In genomic region chr10:129026018-129026662, GRCm38 (mm10) we compare ENCODE assay signal across 9 mouse cellular contexts. TPM values are rescaled to one million over a fixed set of nuclear protein-coding genes. Genes with fewer than 3 reads are reported as not detected.
DNase-seq lines count a peak whose midpoint lies in the region; ATAC-seq lines count a peak whose summit lies in the region.
"Had no signal": no experiment of that assay in that cellular context is flagged by ENCODE, and none has a peak within 500 bp of the region (broad histone marks: within the 10 kb centered on the region; RNA-seq: fewer than 3 reads in every experiment).

No protein-coding gene starts in this region.

- no peaks in the 10 kb centered on the region for H3K27me3 ChIP-seq in kidney, embryonic 14.5 days (ENCODE audit: control insufficient read depth, insufficient read depth, low read length)
- no peaks in the 10 kb centered on the region for H3K27me3 ChIP-seq in hindbrain, embryonic 15.5 days
- no peaks in the 10 kb centered on the region for H3K27me3 ChIP-seq in limb, embryonic 10.5 days (ENCODE audit: low read depth, poor library complexity, severe bottlenecking)
- H3K27me3 ChIP-seq: lung, embryonic 15.5 days had no signal

- no peak overlapping the region for H3K27ac ChIP-seq in kidney, embryonic 14.5 days (ENCODE audit: low read depth, low read length)
- H3K27ac ChIP-seq in hindbrain, embryonic 15.5 days (replicated peaks), result no peak overlapping the region
- no peak overlapping the region for H3K27ac ChIP-seq in limb, embryonic 10.5 days
- H3K27ac ChIP-seq: lung, embryonic 15.5 days had no signal

- H3K9me3 ChIP-seq in kidney, embryonic 14.5 days (ENCODE audit: control insufficient read depth, low read length), result no peaks in the 10 kb centered on the region
- H3K9me3 ChIP-seq in hindbrain, embryonic 15.5 days, result no peaks in the 10 kb centered on the region
- H3K9me3 ChIP-seq in limb, embryonic 10.5 days (replicated peaks), result no peaks in the 10 kb centered on the region
- H3K9me3 ChIP-seq: lung, embryonic 15.5 days had no signal

- H3K4me3 ChIP-seq in kidney, embryonic 14.5 days (ENCODE audit: low read length), result no peak overlapping the region
- H3K4me3 ChIP-seq in hindbrain, embryonic 15.5 days, result no peak overlapping the region
- no peak overlapping the region for H3K4me3 ChIP-seq in limb, embryonic 10.5 days
- H3K4me3 ChIP-seq: lung, embryonic 15.5 days had no signal

- no peak overlapping the region for H3K4me2 ChIP-seq in kidney, embryonic 14.5 days (replicated peaks; ENCODE audit: low read depth, low read length)
- H3K4me2 ChIP-seq in hindbrain, embryonic 15.5 days, result no peak overlapping the region
- H3K4me2 ChIP-seq: lung, embryonic 15.5 days had no signal

- 62% methylated on average over 3 of the region's 3 CpGs for WGBS in kidney, embryonic 14.5 days
- 61% methylated on average over 3 of the region's 3 CpGs for WGBS in hindbrain, embryonic 15.5 days
- WGBS in limb, embryonic 10.5 days, result 62% methylated on average over 3 of the region's 3 CpGs

- no peak overlapping the region for H3K9ac ChIP-seq in kidney, embryonic 14.5 days (ENCODE audit: low read depth, low read length)
- H3K9ac ChIP-seq in hindbrain, embryonic 15.5 days, result no peak overlapping the region
- H3K9ac ChIP-seq: lung, embryonic 15.5 days had no signal

- H3K4me1 ChIP-seq in kidney, embryonic 14.5 days (ENCODE audit: control insufficient read depth, insufficient read depth, low read length), result no peaks in the 10 kb centered on the region
- H3K4me1 ChIP-seq in hindbrain, embryonic 15.5 days (replicated peaks), result no peaks in the 10 kb centered on the region
- H3K4me1 ChIP-seq in limb, embryonic 10.5 days, result no peaks in the 10 kb centered on the region
- H3K4me1 ChIP-seq: lung, embryonic 15.5 days had no signal

- no peaks in the 10 kb centered on the region for H3K36me3 ChIP-seq in kidney, embryonic 14.5 days (ENCODE audit: control insufficient read depth, insufficient read depth, low read length)
- H3K36me3 ChIP-seq in hindbrain, embryonic 15.5 days, result no peaks in the 10 kb centered on the region
- no peaks in the 10 kb centered on the region for H3K36me3 ChIP-seq in limb, embryonic 10.5 days
- H3K36me3 ChIP-seq: lung, embryonic 15.5 days had no signal

- no peak for ATAC-seq in kidney, embryonic 14.5 days (ENCODE audit: low FRiP score, low TSS enrichment)
- peak; percentile 84; the same call in 1 of the 2 replicates for ATAC-seq in hindbrain, embryonic 15.5 days (ENCODE audit: low FRiP score, low read depth)

- intact Hi-C loops in heart, postnatal 25 days (cut with DNase I), result no loop called here

- peak; percentile 35 for DNase-seq in kidney, adult 18-20 months
- DNase-seq in MEL-GATA-1-ER (ENCODE audit: extremely low read depth, low read depth), result peak; percentile 18
- peak; percentile 77 for DNase-seq in embryo, embryonic 10.5 days (ENCODE audit: low spot score)
- DNase-seq in limb, embryonic 10.5 days (ENCODE audit: low spot score), result peak; percentile 72
- DNase-seq in neural tube, embryonic 10.5 days (ENCODE audit: extremely low spot score, low spot score), result peak; percentile 64
- no peak for DNase-seq in heart, postnatal 25 days (ENCODE audit: low spot score)

RNA-seq across cellular contexts. Expression of gene Olfr764-ps1, which starts 13.6 kb away (rescaled TPM):
- not detected in 2 replicates for polyA plus RNA-seq in kidney, embryonic 14.5 days (2014; fragmentation: Nextera tagmentation; extraction: Ambion mirVana)
- not detected in 2 replicates for polyA plus RNA-seq in hindbrain, embryonic 15.5 days (2015; fragmentation: Nextera tagmentation; extraction: Ambion mirVana)
- polyA plus RNA-seq in limb, embryonic 10.5 days (2016; fragmentation: Nextera tagmentation; extraction: Ambion mirVana), result not detected in 2 replicates
- not detected for total RNA-seq in heart, postnatal 25 days (2021)
- polyA plus RNA-seq: lung, embryonic 15.5 days had no signal

RNA-seq across cellular contexts. Expression of gene Olfr763, which starts 15.5 kb away (rescaled TPM):
- polyA plus RNA-seq in kidney, embryonic 14.5 days (2014; fragmentation: Nextera tagmentation; extraction: Ambion mirVana), result not detected in 2 replicates
- polyA plus RNA-seq in hindbrain, embryonic 15.5 days (2015; fragmentation: Nextera tagmentation; extraction: Ambion mirVana), result not detected in 2 replicates
- not detected in 2 replicates for polyA plus RNA-seq in limb, embryonic 10.5 days (2016; fragmentation: Nextera tagmentation; extraction: Ambion mirVana)
- not detected for total RNA-seq in heart, postnatal 25 days (2021)
- polyA plus RNA-seq: lung, embryonic 15.5 days had no signal

RNA-seq across cellular contexts. Expression of gene Olfr765, which starts 23.7 kb away (rescaled TPM):
- polyA plus RNA-seq in kidney, embryonic 14.5 days (2014; fragmentation: Nextera tagmentation; extraction: Ambion mirVana), result not detected in 2 replicates
- not detected in 2 replicates for polyA plus RNA-seq in hindbrain, embryonic 15.5 days (2015; fragmentation: Nextera tagmentation; extraction: Ambion mirVana)
- not detected in 2 replicates for polyA plus RNA-seq in limb, embryonic 10.5 days (2016; fragmentation: Nextera tagmentation; extraction: Ambion mirVana)
- not detected for total RNA-seq in heart, postnatal 25 days (2021)
- polyA plus RNA-seq: lung, embryonic 15.5 days had no signal

RNA-seq across cellular contexts. Expression of gene Olfr9, which starts 36.9 kb away (rescaled TPM):
- not detected in 2 replicates for polyA plus RNA-seq in kidney, embryonic 14.5 days (2014; fragmentation: Nextera tagmentation; extraction: Ambion mirVana)
- polyA plus RNA-seq in hindbrain, embryonic 15.5 days (2015; fragmentation: Nextera tagmentation; extraction: Ambion mirVana), result not detected in 2 replicates
- polyA plus RNA-seq in limb, embryonic 10.5 days (2016; fragmentation: Nextera tagmentation; extraction: Ambion mirVana), result not detected in 2 replicates
- not detected for total RNA-seq in heart, postnatal 25 days (2021)
- polyA plus RNA-seq: lung, embryonic 15.5 days had no signal

RNA-seq across cellular contexts. Expression of gene Olfr766-ps1, which starts 42.6 kb away (rescaled TPM):
- polyA plus RNA-seq in kidney, embryonic 14.5 days (2014; fragmentation: Nextera tagmentation; extraction: Ambion mirVana), result not detected in 2 replicates
- not detected in 2 replicates for polyA plus RNA-seq in hindbrain, embryonic 15.5 days (2015; fragmentation: Nextera tagmentation; extraction: Ambion mirVana)
- polyA plus RNA-seq in limb, embryonic 10.5 days (2016; fragmentation: Nextera tagmentation; extraction: Ambion mirVana), result not detected in 2 replicates
- total RNA-seq in heart, postnatal 25 days (2021), result not detected
- polyA plus RNA-seq: lung, embryonic 15.5 days had no signal
